Mouse (Mus musculus) monocyte, adult 2 months (primary cell): ENCODE results near the gene Klhl33.
"Not testable (repeated sequence)": the region's sequence is repeated elsewhere in the genome, so short reads cannot be mapped to it uniquely, and the experiment has no call there.

ENCODE experiments used
- DNase-seq, 2 experiments: peaks; one replicate each; pipeline ENCODE4 v3.0.0; 2022; ENCODE audit warnings: low spot score in 2 of 2, low read depth in 1 of 2

Gene Klhl33

GRCm38 (mm10) chr14:50897374-50897765 is at the start of gene Klhl33:
Klhl33 (minus strand) TSS chr14:50897507.
- no peak for DNase-seq

- DNase-seq, result not testable (repeated sequence)
These were observed 48.2 kb upstream of the Klhl33 start for GRCm38 (mm10) chr14:50945526-50945925.

GRCm38 (mm10) chr14:50945081-50945480 is 47.8 kb upstream of the Klhl33 start:
- not testable (repeated sequence) for DNase-seq

GRCm38 (mm10) chr14:50944668-50945033 is 47.3 kb upstream of the Klhl33 start:
- DNase-seq, result not testable (repeated sequence)

- peak; percentile 89 to 92 for DNase-seq
These were observed 46.8 kb upstream of the Klhl33 start, which contains the start of gene Gm49342 for GRCm38 (mm10) chr14:50943932-50944667. Gm49342 (plus strand) TSS chr14:50944517.

- DNase-seq, result no peak
These were observed 41.6 kb upstream of the Klhl33 start for GRCm38 (mm10) chr14:50938940-50939339.

GRCm38 (mm10) chr14:50938119-50938908 is 41.0 kb upstream of the Klhl33 start:
- no peak for DNase-seq

- DNase-seq, result no peak
These were observed 39.3 kb upstream of the Klhl33 start for GRCm38 (mm10) chr14:50936649-50937048.

- no peak for DNase-seq
These were observed 34.2 kb upstream of the Klhl33 start for GRCm38 (mm10) chr14:50931493-50932020.

GRCm38 (mm10) chr14:50930754-50931492 is 33.6 kb upstream of the Klhl33 start, which contains the start of the genes Pip4p1 and Pnp:
Pip4p1 (minus strand) TSS chr14:50930856.
Pnp (plus strand) TSS chr14:50931082.
- peak; percentile 98 to 99 for DNase-seq

- DNase-seq, result peak in 1 of 2 experiments; percentile 48
These were observed 33.1 kb upstream of the Klhl33 start for GRCm38 (mm10) chr14:50930377-50930753.

GRCm38 (mm10) chr14:50929951-50930350 is 32.6 kb upstream of the Klhl33 start:
- DNase-seq, result no peak

GRCm38 (mm10) chr14:50927366-50927765 is 30.1 kb upstream of the Klhl33 start:
- no peak for DNase-seq

- peak in 1 of 2 experiments; percentile 8 for DNase-seq
These were observed 28.0 kb upstream of the Klhl33 start for GRCm38 (mm10) chr14:50925111-50925920.

GRCm38 (mm10) chr14:50924281-50925064 is 27.2 kb upstream of the Klhl33 start, which contains the start of the genes Osgep and Apex1:
Osgep (minus strand) TSS chr14:50924893.
Apex1 (plus strand) TSS chr14:50924968.
- peak; percentile 93 to 96 for DNase-seq

GRCm38 (mm10) chr14:50923437-50923836 is 26.1 kb upstream of the Klhl33 start:
- not testable (repeated sequence) for DNase-seq

- no peak for DNase-seq
These were observed 14.0 kb upstream of the Klhl33 start for GRCm38 (mm10) chr14:50911356-50911755.

- DNase-seq, result no peak
These were observed 10.8 kb upstream of the Klhl33 start for GRCm38 (mm10) chr14:50908126-50908525.

- not testable (repeated sequence) for DNase-seq
These were observed 8.0 kb upstream of the Klhl33 start for GRCm38 (mm10) chr14:50905327-50905726.
